Mouse (Mus musculus): ENCODE measurements around the gene Igfbp6.

DNA sequence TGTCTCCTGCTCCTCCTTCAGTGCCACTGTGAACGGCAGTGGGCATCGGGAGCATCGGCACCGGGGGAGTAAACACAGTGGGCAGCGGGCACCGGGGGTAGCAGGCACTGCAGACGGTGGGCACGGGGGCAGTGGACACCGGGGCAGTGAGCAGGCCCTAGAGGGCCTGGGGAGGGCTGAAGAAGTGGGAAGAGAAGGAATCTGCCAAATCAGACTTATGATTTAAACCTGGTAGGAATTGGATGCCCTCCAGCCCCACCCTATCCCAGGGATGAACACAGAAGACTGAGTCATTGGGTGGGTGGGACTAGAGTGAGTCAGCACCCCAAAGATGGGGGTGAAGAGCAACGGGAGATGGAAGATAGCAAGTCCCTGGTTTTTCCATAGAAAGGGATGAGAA lies 1.2 kb downstream of the Igfbp6 start:
- TF ChIP-seq TCF12 (IDR thresholded peaks at IDR 0.05; ENCODE audit: low read depth, low read length) (no peak), HCFC1 (IDR thresholded peaks at IDR 0.05; ENCODE audit: low read depth, low read length) (no peak), CTCF (conservative IDR thresholded peaks at IDR 0.05 in 1 of 2, IDR thresholded peaks at IDR 0.05 in 1 of 2; ENCODE audit: low read depth in 2 of 2, low read length in 2 of 2) (no peak)
